Mouse (Mus musculus) heart, postnatal 10 days (tissue): Measurements from ENCODE around the gene Las1l. TPM values are rescaled to one million over a fixed set of nuclear protein-coding genes. Genes with fewer than 3 reads are reported as not detected.

Experiments used
- DNase-seq, 2 experiments: peaks; one replicate each; pipeline ENCODE4 v3.0.0; 2021
- intact Hi-C: fragments of 180-260 bp; cut with DNase I; formaldehyde crosslinking; loops from one replicate; pipeline ENCODE4 v1.15.1; 2025
- total RNA-seq, 2 experiments: library from RNA; stranded (reverse); gene quantifications; 2 replicates each; pipeline ENCODE4 v1.2.3; 2021

The Las1l gene
- total RNA-seq: 10 to 100 TPM; 35.2 to 35.4 TPM

DNA sequence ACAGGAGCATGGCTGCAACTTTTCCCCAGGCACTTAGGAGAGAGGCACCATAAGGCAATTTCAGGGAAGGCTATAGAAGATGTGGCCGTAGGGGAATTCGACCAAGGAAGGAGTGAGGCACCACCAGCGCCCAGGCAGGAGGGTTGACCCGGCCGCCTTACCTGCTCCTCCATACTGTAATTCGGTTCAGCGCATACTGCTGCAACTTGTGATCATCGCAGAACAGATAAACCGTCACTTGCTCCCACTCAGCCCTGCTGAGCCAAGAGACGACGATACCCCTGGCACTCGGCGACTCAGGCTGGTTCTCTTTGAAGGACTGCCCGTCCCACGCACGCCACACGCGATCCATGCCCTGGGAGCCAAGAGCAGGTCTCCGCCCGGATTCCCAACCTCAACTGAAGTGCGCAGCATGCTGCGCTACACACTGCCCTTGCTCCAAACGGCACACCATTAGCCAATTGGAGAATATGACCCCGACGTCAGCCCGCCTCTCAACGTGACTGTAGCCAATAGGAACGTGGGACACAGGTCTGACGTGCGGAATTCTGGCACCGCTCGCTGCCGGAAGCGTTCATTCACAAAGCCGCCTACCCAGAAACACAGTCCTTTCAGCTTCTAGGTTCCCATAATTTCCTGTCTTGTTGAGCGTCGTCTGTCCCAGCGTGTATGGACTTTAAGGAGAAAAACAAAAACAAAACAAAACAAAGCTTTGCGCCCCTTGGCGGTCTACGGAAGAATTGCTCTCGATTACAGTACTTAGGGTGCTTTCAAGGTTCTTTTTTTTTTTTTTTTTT, at the start of gene Las1l:
TSS of gene Las1l (minus strand) at position 466 of the 797 bp plus-strand sequence.
- DNase-seq: peak; percentile 92
- intact Hi-C loops: loop anchor here (10.0 kb wide), 2 partner anchors 272 to 512 kb away; partner anchors contain the start of gene Amer1

DNA sequence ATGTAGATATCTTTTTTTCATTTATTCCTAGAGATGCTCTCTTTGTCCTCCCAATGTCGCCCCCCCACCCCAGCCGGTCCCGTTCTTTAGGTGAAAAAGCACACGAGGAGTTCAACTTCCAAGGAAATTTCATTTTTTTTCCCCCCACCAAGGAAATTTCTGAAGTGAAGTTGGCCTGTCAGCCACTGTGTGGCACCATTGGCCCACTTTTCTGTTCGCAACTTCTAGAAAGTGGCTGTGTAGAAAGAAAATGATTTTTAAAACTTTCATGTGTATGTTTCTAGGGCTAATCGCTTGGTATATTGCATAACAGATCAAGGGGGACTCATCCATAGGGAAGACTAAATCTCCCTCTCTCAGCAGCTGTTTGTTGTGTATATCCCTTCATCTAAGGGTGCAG, 49.6 kb upstream of the Las1l start:
- peak in 1 of 2 experiments; percentile 19 for DNase-seq
- intact Hi-C loops: loop anchor here (1.0 to 2.0 kb wide), 3 partner anchors 172 to 872 kb away; no protein-coding TSS in a partner anchor

DNA sequence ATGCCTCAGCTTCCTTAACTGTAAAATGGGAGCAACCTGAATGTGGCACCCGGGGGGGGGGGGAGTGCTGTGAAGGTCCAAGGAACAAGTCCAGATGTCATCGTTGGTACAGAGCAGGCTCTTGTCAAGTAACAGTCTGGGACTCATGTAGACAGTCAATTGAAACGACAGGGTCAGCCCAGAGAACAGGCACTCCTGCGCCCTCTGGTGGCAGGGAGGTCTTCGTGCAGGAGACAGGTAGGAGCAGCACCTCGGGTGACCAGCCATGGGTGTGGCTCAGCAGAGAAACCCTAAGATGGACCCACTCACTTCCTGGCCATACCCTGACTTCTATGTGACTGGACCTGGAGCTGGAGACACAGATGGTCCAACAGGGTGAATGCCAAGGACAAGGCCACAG, 42.8 kb upstream of the Las1l start:
- DNase-seq: no peak

DNA sequence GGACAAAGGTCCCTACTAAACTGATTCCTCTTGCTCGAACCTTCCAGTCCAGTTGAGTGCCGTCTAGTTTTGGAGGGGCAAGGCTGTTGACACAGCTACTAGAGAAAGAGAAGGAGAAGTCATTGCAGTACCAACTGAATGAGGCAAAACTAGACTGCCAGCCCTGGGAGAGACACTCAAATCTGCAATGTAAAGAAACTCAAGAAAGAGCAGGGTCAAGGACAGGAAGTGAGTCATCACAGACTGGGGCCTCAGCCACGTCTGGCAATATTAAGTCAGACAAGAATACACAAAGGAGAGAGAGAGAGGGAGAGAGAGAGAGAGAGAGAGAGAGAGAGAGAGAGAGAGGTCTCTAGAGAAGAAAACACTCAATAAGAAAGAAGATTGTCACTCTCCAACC, 36.4 kb upstream of the Las1l start:
- DNase-seq: no peak
- intact Hi-C loops: no loop called here

More for the DNA sequence above, 42.8 kb upstream of the Las1l start:
- intact Hi-C loops: no loop called here

DNA sequence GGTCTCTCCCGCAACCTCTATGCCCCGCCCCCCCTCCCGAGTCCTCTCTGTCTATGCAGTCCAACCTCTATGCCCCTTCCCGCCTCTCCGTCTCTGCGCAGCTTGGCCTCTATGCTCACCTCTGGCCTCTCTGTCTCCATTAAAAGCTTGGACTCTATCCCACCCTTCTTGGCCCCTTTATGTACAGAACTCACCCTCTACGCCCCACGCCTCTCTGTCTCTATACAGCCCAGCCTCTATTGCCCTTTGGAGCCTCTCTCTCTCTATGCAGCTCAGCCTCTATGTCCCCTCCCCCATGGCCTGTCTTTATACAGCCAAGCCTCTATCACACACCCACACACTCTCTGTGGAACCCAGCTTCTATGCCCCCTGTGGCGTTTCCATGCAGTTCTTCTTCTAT, 13.2 kb upstream of the Las1l start:
- DNase-seq: no peak
- intact Hi-C loops: no loop called here

DNA sequence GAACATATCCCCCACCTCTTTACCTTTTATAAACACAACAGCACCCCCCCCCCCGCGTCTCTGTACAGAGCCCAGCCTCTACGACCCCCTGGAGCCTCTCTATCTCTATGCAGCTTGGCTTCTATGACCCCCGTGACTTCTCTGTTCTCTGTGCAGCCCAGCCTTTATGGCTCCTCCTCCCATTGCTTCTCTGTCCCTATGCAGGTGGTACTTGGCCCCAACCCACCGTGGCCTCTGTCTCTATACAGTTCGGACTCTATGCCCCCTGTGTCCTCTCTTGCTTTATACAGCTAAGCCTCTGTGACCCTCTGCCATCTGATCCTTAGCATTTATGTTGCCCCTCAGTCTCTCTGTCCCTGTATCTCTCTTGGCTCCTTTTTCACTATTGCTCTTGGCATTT, 12.4 kb upstream of the Las1l start:
- no peak for DNase-seq
- intact Hi-C loops: no loop called here

DNA sequence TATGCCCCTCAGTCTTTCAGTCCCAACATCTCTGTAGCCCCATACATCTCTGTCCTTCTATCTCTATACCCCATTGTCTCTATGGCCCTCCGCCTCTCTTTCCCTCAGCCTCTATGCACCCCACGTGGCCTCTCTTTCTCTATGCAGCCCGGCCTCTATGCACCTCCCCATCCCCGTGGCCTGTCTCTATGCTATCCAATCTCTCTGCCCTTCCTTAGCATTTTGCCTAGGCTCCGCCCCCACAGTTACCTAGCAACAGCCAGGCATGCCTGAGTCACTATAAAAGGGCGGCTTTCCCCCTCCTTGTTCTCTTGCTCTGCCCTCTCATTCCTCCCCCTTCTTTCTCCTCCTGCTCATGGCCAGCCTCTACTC, 11.8 kb upstream of the Las1l start:
- DNase-seq: peak; percentile 64 to 65
- intact Hi-C loops: no loop called here

DNA sequence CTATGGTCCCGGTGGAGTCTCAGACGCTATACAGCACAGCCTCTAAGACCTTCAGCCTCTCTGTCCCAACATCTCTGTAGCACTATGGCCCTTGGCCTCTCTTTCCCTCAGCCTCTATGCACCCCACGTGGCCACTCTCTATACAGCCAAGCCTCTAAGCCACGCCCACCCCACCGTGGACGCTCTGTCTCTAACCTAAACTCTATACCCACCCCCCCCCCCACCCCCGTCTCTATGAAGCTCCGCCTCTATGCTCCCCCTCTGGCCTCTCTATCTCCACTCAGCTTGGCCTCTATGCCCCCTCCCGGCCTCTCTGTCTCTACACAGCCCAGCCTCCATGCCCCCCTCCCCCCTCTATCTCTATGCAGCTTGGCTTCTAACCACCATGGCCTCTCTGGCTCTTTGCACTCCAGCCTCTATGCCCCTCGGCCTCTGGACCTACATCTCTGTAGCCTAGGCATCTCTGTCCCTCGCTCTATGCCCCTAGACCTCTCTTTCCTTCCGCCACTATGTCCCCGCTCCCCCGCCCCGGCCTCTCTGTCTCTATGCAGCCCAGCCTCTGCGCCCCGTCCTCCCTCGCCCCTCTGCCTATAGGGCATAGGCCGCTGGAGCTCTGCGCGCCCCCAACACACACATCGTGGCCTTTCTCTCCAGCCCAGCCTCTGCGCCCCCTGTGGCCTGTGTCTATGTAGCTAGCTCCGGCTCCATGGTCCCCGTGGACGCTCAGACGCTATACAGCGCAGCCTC, 11.3 kb upstream of the Las1l start:
- DNase-seq: peak; percentile 1 to 37
- intact Hi-C loops: no loop called here

DNA sequence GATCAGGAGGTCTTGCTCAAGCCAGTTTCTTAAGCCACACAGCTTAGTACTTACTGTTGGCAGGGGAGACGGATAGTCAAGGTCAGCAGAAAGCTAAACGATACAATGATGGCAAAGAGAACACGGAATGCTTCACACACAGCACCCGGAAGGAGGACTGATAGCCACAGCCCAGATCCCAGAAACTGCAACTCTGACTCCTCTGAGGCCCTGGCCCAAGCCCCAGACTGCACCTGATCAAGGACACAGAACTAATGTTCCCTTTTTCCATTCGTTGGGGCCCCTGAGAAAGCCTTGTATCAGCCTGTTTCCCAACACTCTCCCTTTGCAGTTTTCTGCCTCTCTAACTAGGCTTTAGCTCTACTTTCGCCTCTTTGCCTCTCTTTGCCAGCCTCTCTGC, 8.3 kb upstream of the Las1l start:
- intact Hi-C loops: no loop called here

DNA sequence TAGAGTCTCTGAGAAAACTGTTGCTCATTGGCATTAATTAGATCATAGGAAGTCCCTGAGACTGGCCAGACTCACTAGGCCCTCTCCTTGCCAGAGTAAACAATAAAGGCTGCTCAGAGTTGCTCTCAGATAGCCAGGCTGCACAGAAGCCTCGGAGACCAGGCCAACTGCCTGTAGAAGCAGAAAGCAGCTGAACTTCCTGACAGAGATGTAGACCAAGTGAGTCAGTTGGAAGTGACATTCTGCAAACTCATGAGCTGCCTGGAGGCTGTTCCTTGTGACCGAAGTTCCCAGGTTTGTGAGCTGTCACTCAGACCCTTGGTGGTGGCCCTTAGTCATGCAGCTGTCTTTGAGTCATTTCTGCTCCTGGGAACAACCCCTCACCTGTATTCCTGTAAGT, 6.6 kb upstream of the Las1l start:
- intact Hi-C loops: no loop called here
- DNase-seq: peak in 1 of 2 experiments; percentile 7

More for the DNA sequence above, 8.3 kb upstream of the Las1l start:
- no peak for DNase-seq

DNA sequence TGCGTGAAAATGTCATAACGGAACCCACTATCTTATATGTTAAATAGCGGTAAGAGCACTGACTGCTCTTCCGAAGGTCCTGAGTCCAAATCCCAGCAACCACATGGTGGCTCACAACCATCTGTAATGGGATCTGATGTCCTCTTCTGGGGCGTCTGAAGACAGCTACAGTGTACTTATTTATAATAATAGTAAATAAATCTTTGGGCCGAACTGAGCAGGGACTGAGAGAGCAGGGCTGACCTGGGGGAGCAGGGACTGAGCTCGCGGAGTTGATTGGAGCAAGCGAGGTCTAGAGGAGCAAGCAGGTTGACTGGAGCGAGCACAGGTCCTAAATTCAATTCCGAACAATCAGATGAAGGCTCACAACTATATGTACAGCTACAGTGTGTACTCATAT, 699 bp upstream of the Las1l start:
- DNase-seq: peak; percentile 6 to 12
- intact Hi-C loops: loop anchor here (10.0 kb wide), 2 partner anchors 273 to 513 kb away; partner anchors contain the start of gene Amer1

DNA sequence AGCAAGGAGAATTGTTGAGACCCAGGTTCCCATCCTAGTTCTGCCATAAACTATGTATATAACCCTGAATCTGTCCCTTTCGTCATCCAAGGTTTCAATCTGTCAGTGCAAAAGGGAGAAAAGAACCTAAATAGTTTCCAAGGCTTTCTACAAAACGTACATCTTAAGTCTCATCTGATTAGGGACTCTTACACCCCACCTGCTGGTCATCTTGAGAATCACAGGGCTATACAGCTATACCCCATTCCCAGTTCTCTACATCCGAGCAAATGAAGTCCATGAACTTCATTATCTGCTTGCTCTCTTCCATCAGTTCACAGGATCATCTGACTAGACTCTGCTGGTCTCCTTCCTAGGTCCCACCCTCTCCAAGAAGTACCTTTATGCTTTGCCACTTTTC, 6.0 kb downstream of the Las1l start:
- DNase-seq: peak; percentile 19 to 38
- intact Hi-C loops: loop anchor here (10.0 kb wide), 2 partner anchors 266 to 506 kb away; partner anchors contain the start of gene Amer1

DNA sequence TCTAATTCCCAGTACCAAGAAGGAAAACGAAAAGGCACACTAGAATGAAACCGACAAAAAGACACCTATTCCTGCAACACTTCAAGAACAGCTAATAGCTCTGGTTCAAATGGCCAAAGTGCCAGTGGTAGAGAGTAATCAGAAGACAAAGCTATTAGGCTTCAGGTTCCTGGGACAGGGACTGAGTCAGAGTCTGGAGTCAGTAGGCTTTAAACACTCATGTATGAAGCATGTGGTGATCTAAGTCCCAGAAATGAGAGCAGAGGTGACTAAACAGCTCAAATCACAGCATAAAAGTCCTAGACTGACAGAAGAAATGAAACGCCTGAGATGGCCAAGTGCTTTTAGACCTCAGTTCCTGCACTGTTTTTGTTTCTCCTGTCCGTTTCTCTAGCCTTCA, 8.6 kb downstream of the Las1l start:
- intact Hi-C loops: no loop called here
- no peak for DNase-seq

DNA sequence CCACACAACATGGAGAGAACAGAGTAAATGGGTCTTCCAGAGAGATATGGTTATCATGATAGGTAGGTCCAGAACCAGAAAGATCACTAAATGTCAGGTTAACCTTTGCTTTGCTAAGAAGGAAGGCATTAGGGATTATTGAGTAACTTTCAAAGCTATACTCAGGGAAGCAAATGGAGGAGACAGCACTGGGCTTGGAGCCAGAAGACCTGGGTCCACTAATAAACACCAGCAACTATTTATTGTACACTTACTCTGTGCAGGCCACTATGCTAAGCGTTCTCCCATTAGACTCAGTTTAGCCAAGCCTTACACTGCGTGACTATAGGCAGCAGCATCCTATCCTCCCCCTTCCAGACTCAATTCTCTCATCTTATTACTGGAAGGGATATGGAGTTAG, 11.3 kb downstream of the Las1l start:
- intact Hi-C loops: no loop called here
- no peak for DNase-seq

DNA sequence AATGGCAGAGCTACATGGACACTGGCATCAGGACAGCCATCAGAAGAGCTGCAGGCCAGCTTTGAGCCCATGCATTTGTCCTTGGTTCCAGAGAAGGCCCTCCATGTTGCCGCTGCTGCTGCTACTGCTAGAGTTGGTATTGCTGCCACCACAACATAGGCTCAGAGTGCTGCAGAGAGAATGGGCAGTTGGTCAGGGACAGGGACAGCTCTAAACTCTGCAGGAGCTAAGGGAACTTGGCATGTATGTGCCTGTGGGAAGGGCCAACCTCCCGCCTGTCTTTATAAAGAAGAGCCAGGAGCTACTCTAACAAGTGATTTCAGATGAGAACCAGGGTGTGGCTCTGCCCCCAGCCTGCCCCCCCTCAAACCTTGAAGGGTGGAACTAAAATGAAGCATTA, 21.3 kb downstream of the Las1l start:
- no peak for DNase-seq
- intact Hi-C loops: no loop called here

DNA sequence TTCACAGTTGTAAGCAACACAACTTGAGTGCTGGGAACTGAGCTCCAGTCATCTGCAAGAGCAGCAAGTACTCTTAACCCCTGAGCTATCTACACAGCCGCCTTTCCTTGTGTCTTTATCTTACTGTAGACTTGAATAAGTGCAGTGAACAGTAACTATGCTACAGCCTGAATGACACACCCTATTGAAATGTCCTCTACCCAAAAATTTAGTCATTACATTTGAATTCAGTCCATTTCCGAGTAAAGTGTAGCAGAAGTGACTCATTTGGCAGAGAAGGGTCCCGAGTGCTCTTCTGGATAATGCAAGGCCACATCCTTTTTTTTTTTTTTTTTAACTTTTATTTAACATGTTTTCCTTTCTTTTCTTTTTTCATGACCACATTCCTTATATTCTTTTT, 54.0 kb downstream of the Las1l start:
- intact Hi-C loops: no loop called here
- no peak for DNase-seq

Other genes starting within 250 kb of the Las1l start
- gene Zc3h12b, start 245.3 kb downstream of the Las1l start, total RNA-seq: 1 to 10 TPM; 1.5 to 1.6 TPM
- gene Msn, start 139.1 kb upstream of the Las1l start, total RNA-seq: 100 to 1,000 TPM; 219 to 224 TPM